Mouse (Mus musculus): ENCODE data around the gene Plscr4.
A peak's percentile ranks its signal among the peaks of the same experiment; 100 is the strongest.

Plscr4 gene

DNA sequence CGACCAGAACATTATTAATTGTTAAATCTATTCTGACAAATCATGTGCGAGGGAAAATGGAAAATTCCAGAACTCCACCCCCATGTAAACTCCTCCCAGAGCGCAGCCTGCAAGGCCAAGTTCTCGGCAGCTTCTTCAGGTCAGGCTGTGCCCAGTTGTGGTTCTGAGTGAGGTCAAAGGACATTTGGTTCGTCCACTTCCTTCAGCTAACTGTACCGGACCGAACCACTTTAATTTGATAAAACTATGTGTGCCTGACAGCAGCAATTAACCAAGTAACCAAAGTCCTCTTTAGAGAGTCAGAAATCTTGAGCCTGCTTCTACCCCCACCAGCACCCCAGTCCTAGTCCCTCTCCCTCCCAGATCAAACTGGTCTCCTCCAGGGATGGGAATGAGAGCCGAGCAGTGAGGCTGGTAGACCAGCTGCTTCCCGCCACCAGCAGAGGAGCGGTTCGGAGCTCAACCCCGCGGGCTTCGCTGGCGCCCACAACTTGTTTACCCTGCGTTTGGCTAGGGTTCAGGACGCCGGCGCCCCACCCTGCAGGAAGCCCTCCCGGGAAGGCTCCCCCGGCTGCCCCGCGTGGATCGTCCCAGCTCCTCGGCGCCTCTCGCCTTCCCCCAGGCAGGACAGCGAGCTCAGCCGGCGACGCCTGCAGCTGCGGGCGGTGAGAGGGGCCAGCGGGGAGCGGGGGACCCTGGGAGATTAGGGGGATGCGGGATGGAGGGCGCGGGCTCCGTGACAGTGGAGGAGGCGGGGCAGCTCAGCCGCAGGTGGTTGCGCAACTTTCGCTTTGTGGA, at the start of gene Plscr4:
TSS of gene Plscr4 (plus strand) at position 113 of the 798 bp plus-strand sequence.
- DNase-seq (ENCODE audit: low read depth, low spot score) = peak; percentile 62

DNA sequence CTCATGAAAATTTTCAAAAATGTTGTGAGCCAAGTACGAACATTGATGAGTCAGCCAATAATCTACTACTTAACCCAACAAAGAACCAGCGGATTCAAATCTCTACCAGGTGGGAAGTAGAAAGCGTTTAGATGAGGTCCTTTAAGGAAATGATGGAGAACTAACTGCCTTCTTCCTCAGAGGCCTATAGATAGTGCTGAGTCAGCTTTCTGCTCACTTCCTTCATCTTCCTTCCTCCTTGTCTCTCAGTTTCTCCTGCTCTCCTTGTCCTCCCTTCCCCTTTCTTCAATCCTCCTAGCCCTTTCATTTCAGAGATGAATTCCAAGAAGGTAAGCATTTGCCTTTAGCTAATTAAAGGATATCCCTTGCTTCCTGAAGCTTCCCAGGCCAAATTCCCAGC, 46.9 kb upstream of the Plscr4 start:
- no peak for DNase-seq (ENCODE audit: low read depth, low spot score)

DNA sequence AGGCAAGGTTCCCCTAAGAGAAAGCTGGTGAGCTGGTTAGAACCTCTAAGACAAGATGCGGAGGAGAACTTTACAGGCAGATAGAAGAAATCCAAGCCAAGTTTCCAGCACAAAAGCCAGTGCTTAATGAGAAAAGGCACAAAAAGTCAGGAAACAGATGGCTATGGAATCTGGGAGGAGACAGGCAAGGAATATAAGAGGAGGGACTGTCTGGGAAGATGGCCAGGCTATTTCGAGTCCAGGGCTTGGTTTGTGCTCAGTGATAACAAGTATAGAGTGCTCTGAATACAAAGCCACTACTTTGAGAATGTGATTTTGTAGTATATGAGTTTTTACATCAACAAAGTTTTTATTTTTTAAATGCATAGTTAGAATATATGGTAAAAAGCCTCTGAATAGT, 45.1 kb upstream of the Plscr4 start:
- no peak for DNase-seq (ENCODE audit: low read depth, low spot score)

GRCm38 (mm10) chr9:92413684-92414083, 43.5 kb upstream of the Plscr4 start:
- no peak for DNase-seq (ENCODE audit: low read depth, low spot score)

DNA sequence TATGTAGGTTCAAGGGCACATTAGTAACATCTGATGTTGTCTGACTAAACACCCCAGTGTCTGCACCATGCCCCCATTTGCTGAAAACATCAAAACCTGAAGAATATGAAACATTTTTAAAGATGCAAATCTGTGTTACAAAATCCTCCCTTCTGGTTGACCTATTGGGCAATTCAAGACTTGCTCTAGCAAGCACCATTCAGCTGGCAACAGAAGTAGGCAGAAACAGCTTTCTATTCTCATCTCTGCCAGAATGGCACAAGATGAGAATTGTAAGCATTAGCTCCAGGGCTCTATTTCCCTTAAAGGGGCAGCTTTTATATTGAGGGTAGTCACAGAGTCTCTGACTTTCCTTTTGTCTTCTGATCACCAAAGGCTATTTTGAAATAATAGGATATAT, 19.4 kb upstream of the Plscr4 start:
- DNase-seq (ENCODE audit: low read depth, low spot score) = no peak

DNA sequence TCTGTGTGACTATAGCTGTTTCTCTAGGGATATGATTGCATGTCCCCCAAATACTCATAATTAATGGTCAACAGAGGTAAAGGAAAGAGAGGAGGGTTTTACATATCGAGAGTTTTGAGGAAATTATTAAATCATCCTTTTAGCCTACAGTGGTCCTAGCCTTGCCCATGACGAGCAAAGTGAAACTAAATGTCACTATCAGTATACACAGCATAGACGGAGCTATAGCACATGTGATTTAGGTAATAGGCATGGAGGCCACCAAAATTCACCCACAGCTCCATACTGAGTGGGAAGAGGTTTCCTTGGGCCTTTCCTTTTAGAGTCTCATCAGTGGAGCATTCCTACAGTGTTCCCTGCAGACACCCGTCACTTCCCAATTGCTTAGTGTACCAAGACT, 15.7 kb upstream of the Plscr4 start:
- DNase-seq (ENCODE audit: low read depth, low spot score) = no peak

DNA sequence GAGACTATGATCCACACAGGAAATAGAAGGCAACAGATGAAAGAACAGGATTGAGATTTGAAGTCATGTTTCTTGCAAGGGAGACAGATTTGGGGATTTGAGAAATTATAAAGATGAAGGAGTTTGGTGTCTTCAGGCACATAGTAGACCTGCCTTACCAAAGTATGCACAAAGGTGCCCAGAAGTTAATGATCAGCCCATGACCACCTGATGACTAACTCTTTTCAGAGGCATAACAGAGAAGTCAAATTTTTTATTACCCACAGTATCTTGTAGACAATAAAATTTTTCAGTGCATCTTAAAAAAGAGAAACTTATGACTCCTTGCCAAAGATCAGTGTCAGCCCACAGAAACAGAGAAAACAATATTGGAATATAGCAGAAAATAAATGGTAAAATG, 12.6 kb upstream of the Plscr4 start:
- no peak for DNase-seq (ENCODE audit: low read depth, low spot score)

- DNase-seq (ENCODE audit: low read depth, low spot score) = no peak
Observed at GRCm38 (mm10) chr9:92456605-92457004, 568 bp upstream of the Plscr4 start.

DNA sequence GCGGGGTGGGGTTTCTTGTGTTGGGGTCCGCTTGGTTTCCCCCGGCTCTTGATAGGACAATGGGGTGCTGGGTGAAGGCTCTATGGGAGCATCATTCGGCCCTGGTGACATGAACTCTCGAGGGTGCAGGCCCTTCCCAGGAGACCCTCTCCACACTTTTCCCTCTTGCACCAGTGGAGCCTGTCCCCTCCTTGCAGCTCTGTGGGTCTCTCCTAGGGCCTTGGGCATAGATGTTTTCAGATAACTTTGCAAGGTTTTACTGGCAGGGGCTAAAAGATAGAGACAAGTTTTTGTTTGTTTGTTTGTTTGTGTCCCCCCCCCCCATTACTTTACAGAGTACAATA, 858 bp downstream of the Plscr4 start:
- peak; percentile 29 for DNase-seq (ENCODE audit: low read depth, low spot score)

DNA sequence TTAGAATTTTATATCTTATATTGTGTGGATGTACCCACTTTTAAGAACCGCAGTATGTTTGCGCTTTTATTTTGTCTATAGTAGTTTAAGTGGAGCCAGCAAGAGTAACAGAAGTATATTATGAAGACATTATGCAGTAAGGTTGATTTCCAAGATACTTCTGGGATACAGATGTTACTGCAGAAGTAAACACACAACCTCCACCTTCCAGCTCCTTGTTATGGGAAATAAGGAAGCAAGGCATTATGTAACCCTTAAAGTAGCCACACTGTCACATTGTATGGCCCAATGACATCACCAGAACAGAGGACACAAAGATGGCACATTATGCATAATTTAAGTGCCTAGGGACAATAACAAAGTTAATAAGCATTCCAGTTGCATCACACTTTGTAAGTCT, 1.2 kb downstream of the Plscr4 start:
- DNase-seq (ENCODE audit: low read depth, low spot score) = no peak

DNA sequence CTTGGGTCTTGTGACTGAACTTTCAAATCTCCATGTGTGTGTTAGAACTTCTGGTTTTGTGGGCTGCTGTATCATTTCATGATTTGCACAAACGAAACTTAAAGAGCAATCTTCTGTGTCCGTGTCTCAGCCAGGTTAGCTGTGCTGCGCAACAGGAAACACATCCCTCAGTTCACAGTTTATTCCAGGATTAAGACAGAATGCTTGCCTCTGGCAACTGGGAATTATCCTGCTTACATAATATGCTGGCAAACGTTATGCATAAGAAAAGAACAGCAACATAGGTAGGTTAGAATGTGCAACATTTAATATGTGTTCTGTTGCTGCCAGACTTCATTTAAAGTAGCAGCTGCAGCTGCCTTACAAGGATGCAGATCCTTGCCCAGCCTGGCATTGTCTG, 10.6 kb downstream of the Plscr4 start:
- DNase-seq (ENCODE audit: low read depth, low spot score) = no peak

DNA sequence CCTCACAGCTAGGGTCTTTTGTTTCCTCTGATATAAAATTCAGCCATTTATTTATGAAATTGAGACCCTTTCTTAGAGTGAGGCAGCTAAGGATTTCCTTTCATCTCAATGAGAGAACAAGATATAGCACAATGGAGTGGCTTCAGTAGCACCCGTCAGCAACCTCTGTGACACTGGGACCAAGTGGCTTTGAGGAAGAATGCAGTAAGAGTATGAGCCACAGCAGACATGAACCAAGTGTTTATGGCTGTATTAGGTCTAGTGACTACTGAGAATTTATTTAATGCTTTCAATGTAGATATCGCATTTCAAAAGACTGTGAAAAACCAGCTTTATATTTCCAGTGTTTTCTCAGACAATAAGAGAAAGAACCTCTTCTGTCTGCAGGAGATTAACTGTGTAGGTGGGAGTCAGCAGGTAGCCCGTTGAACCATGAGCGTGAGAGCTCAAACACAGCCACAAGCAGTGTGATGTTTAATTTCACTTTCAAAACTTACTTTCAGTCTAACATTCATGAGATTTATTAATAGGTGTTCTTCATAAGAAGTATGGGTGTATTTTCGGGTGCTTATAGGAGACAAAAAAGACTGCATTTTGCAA, 15.2 kb downstream of the Plscr4 start:
- no peak for DNase-seq (ENCODE audit: low read depth, low spot score)

DNA sequence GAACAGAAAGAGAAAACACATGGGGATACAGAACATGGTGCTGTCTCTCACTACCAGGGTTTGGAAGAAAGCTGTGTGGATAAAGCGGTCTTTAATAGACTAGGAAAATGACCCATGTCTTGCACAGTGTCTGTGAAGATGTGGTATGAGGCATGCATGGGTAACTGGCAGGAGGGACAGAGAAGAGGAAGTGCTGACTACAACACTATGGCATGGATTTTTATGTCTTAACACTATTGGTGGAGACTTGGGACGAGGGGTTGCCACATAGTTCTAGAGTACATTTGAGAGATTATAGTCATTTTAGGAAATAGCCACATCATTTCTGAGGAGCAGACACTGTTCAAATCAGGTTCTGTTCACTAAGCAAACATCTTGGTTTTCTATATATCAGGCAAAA, 16.0 kb downstream of the Plscr4 start:
- DNase-seq (ENCODE audit: low read depth, low spot score) = no peak

DNA sequence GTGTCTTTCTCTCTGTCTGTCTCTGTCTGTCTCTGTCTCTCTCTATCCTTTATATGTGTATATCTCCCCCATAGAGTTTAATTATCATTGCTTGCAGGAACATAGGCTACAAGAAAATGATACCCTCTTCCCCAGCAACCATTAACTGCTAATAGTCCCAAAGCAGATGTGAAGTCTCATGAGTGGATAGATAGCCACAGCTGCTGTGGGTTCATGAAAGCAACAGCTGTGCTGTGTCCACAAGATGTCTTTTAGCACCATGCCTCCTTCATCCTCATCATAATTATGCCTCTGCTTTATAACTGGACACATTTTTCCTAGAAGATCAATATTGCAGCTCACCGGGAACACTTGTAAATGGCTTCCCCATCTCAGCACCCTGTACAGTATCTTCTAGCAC, 17.1 kb downstream of the Plscr4 start:
- DNase-seq (ENCODE audit: low read depth, low spot score) = no peak

- DNase-seq (ENCODE audit: low read depth, low spot score) = no peak
Observed at GRCm38 (mm10) chr9:92481663-92482062, 24.5 kb downstream of the Plscr4 start.

- no peak for DNase-seq (ENCODE audit: low read depth, low spot score)
Observed at GRCm38 (mm10) chr9:92482551-92482950, 25.4 kb downstream of the Plscr4 start.

GRCm38 (mm10) chr9:92484710-92485267, 27.6 kb downstream of the Plscr4 start:
- DNase-seq (ENCODE audit: low read depth, low spot score) = no peak

DNA sequence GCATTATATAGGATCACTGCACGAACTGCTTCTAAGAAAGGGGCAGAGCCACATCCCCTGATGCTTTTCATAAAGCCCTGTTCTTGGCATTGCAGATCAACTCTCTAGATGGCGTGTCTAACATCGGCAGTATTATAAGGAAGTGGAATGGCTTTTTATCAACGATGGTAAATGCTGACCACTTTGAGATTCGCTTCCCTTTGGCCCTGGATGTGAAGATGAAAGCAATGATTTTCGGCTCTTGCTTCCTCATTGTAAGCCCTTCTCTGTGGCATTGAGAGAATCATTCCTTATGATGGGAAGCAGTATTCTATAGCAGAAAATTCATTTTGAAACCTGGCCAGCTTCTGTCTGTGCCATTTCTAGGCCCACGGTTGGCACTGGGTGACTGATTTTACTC, 32.7 kb downstream of the Plscr4 start:
- DNase-seq (ENCODE audit: low read depth, low spot score) = no peak

DNA sequence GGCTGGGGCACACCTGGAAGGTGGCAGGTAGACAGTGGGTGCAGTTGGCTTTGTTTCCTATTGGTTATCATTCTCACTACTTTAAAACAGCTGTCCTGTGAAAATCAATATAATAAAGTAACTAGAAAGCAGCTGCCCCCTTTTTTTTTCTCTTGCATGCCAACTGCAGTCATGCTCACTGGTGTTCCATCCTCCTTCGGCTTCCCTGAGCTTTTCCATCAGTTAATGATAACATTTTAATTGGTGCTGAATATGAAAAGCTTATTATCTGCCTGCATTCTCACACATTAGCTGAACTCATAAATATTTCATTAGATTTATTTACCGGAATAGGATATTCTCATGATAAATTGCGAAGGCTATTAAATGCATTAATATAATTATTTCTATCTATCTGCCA, 33.1 kb downstream of the Plscr4 start:
- DNase-seq (ENCODE audit: low read depth, low spot score) = no peak

- DNase-seq (ENCODE audit: low read depth, low spot score) = no peak
Observed at GRCm38 (mm10) chr9:92491274-92491673, 34.1 kb downstream of the Plscr4 start.

DNA sequence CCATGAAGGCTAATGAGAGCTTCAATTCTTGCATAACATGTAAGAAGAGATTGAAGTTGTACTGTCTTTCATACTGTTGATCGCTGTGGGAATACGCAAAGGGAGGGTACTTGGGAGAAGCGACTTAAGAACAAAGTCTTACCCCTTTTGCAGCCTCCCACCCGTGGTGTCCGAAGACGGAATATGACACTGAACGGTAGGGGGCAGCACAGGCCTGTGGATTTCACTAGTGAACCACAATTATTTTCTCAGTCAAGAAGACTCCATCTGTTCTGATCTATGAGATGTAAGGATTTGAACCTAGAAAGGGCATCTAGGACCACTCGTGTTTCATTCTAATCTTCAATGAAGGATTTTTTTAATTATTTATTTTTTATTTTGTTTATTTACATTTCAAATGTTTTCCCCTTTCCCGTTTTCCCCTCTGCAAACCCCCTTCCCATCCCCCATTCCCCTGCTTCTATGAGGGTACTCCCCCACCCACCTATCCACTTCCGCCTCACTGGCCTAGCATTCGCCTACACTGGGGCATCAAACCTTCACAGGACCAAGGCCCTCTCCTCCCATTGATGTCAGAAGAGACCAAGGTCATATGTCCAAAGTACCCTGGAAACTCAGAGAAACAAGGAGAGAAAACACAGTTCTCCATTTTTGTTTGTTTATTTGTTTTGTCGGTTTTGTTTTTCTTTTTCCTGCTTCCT, 42.7 kb downstream of the Plscr4 start:
- peak; percentile 53 for DNase-seq (ENCODE audit: low read depth, low spot score)

DNA sequence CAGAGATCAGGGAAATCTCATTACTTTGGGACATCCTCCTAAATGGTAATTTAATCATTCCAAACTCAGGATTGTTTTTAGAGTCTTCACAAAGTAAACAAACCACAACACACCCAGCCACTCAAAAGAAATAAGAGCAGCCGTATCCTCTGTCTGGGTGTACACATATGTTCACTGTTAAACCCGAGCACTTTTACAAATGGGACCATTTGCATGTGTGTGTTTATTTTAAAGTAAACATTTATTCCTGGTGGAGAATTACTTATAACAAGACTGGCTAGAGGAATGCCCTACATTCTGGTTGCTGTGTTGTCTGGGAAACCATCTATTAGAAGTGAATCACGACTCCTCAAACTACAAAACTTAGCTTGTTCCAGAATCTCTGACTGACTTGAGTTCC, 47.1 kb downstream of the Plscr4 start:
- no peak for DNase-seq (ENCODE audit: low read depth, low spot score)

DNA sequence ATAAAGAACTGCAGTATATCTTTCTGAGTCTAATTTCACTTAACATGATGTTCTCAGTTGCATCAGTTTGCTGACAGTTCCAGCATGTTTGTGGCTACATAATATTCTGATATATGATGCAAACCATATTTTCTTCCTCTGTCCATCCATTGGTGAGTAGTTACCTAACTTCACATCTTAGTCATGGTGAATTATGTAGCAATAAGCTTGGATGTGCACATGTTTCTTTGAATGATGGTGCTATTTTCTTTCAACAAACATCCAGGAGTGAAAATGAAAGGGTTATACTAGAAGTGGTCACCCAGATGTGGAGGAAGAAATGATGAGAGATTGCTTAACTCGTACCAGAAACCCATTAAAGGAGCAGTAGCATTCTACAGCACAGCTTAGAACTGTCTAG, 47.7 kb downstream of the Plscr4 start:
- no peak for DNase-seq (ENCODE audit: low read depth, low spot score)
